Mouse (Mus musculus): ENCODE results near the gene Anxa1. TPM values are rescaled to one million over a fixed set of nuclear protein-coding genes. Genes with fewer than 3 reads are reported as not detected.

Anxa1 gene
- total and polyA plus RNA-seq, 2 experiments, result 1.0 to 3.6 TPM

DNA sequence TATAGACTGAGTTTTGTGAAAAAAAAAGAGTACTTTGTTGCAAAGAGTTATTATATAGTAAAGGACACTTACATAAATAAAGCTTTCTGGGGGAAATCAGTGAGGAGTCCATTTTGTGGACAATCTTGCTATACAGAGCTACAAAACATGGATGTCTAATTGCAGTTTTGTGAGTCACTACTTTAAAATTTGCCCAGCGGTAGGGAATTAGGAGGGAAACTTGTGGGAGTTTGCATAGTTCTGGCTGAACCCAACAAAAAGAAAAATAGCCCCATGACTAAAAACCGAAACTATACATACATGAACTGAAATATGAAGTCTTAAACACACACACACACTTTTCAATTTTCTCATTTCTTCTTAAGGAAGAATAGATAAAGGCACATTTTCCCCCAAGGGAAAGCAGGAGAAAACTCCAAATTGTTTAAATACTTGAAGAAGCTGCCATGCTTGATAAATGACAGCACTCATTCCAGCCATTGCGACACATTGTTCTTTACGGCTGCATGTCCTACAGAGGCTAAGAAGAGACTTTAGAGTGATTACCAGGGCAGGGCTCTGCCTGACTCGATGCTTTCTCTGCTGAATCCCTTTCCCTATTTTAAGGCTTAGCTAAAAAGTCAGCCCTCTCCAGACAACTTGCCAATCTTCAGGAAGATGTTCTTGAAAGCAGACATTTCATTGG lies 11.9 kb upstream of the Anxa1 start:
- H3K27me3 ChIP-seq (ENCODE audit: control insufficient read depth, insufficient read depth, low read length), result no peaks in the 10 kb centered on the region
- no peak overlapping the region for H3K4me3 ChIP-seq (ENCODE audit: insufficient read depth, low read depth, low read length)
- H3K27ac ChIP-seq (replicated peaks; ENCODE audit: insufficient read depth, low read depth, low read length), result no peak overlapping the region
- H3K79me2 ChIP-seq (ENCODE audit: control insufficient read depth, insufficient read depth, low read length), result no peaks in the 10 kb centered on the region
- DNase-seq (ENCODE audit: extremely low read depth, low read depth, low spot score), result no peak
- H3K4me1 ChIP-seq (ENCODE audit: control insufficient read depth, insufficient read depth, low read length), result no peaks in the 10 kb centered on the region
- H3K36me3 ChIP-seq (ENCODE audit: control insufficient read depth, insufficient read depth, low read length), result no peaks in the 10 kb centered on the region
- TF ChIP-seq POLR2A (IDR thresholded peaks at IDR 0.05; ENCODE audit: extremely low read depth, insufficient read depth, low read length) (no peak), CTCF (IDR thresholded peaks at IDR 0.05; ENCODE audit: low read depth, low read length) (no peak)
- H3K9ac ChIP-seq (ENCODE audit: low read depth, low read length), result no peak overlapping the region
- WGBS, result 73% methylated on average over 5 of the region's 5 CpGs

DNA sequence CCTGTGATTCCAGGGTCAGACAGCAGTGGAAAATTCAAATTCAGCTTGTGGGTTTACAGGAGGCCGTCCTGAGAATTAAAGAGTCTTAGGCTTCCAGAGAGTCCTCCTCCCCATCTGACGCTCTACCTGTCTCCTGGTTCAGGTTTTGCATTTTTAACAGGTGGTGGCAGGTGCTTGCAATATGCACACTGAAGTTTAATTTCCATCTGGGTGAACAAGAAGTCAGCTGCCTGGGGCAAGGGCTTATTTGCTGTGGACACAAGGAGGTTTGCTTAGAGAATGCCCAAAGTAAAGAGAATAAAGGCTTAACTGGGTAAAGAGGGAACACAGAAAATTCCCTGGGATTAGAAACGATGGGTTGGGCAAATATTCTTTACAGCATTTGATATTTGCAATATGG lies 11.2 kb upstream of the Anxa1 start:
- Histone ChIP-seq H3K4me3 (ENCODE audit: insufficient read depth, low read depth, low read length) (no peak overlapping the region), H3K79me2 (ENCODE audit: control insufficient read depth, insufficient read depth, low read length) (no peaks in the 10 kb centered on the region), H3K36me3 (ENCODE audit: control insufficient read depth, insufficient read depth, low read length) (no peaks in the 10 kb centered on the region), H3K27me3 (ENCODE audit: control insufficient read depth, insufficient read depth, low read length) (no peaks in the 10 kb centered on the region), H3K4me1 (ENCODE audit: control insufficient read depth, insufficient read depth, low read length) (no peaks in the 10 kb centered on the region), H3K9ac (ENCODE audit: low read depth, low read length) (no peak overlapping the region), H3K27ac (replicated peaks; ENCODE audit: insufficient read depth, low read depth, low read length) (no peak overlapping the region)
- TF ChIP-seq POLR2A (IDR thresholded peaks at IDR 0.05; ENCODE audit: extremely low read depth, insufficient read depth, low read length) (no peak), CTCF (IDR thresholded peaks at IDR 0.05; ENCODE audit: low read depth, low read length) (no peak)
- DNase-seq (ENCODE audit: extremely low read depth, low read depth, low spot score), result no peak
- WGBS, result 69% methylated on average over 3 of the region's 3 CpGs

DNA sequence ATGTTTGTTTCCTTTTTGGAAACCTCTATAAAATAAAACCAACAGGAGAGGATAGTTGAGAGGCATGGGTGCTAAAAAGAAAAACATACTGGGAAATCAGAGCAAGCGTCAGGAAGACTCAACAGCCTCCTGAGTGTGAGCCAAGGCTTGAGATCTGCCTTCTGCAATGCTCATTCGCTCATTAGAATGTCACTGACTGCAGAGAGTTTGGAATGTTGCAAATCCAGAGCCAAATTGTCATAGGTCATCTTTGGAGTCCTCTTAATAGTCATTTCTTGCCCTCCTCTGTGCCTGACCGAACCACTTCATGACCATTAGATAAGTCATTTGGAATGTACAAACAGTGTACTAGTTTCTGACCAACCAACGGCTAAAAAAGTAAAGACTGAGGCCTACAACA lies 8.4 kb upstream of the Anxa1 start:
- TF ChIP-seq POLR2A (IDR thresholded peaks at IDR 0.05; ENCODE audit: extremely low read depth, insufficient read depth, low read length), result no peak
- TF ChIP-seq CTCF (IDR thresholded peaks at IDR 0.05; ENCODE audit: low read depth, low read length), result no peak
- Histone ChIP-seq H3K4me1 (ENCODE audit: control insufficient read depth, insufficient read depth, low read length) (no peaks in the 10 kb centered on the region), H3K9ac (ENCODE audit: low read depth, low read length) (no peak overlapping the region), H3K4me3 (ENCODE audit: insufficient read depth, low read depth, low read length) (no peak overlapping the region), H3K79me2 (ENCODE audit: control insufficient read depth, insufficient read depth, low read length) (no peaks in the 10 kb centered on the region), H3K27me3 (ENCODE audit: control insufficient read depth, insufficient read depth, low read length) (no peaks in the 10 kb centered on the region), H3K36me3 (ENCODE audit: control insufficient read depth, insufficient read depth, low read length) (no peaks in the 10 kb centered on the region), H3K27ac (replicated peaks; ENCODE audit: insufficient read depth, low read depth, low read length) (no peak overlapping the region)
- DNase-seq (ENCODE audit: extremely low read depth, low read depth, low spot score), result peak; percentile 46
- WGBS, result 77% methylated on average over 4 of the region's 4 CpGs

DNA sequence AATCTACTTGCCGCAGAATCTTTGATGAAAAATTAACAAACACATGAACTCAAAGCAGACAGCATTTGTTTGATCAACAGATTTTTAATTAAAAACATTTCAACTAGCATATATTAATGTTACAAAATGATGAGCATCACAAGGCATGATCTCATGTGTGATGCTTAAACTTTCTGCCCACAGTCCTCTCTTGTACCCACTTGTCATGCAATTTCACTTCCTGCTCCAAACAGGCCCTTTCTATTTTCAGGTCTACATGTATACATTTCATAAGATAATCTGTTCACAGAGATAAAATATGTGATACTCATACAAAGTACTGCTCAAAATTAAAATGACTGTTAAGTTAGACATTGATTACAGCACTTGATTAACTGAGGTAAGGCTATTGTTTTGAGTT lies 6.3 kb upstream of the Anxa1 start:
- 98% methylated on average over 1 of the region's 1 CpGs for WGBS
- Histone ChIP-seq H3K79me2 (ENCODE audit: control insufficient read depth, insufficient read depth, low read length) (no peaks in the 10 kb centered on the region), H3K27ac (replicated peaks; ENCODE audit: insufficient read depth, low read depth, low read length) (no peak overlapping the region)

DNA sequence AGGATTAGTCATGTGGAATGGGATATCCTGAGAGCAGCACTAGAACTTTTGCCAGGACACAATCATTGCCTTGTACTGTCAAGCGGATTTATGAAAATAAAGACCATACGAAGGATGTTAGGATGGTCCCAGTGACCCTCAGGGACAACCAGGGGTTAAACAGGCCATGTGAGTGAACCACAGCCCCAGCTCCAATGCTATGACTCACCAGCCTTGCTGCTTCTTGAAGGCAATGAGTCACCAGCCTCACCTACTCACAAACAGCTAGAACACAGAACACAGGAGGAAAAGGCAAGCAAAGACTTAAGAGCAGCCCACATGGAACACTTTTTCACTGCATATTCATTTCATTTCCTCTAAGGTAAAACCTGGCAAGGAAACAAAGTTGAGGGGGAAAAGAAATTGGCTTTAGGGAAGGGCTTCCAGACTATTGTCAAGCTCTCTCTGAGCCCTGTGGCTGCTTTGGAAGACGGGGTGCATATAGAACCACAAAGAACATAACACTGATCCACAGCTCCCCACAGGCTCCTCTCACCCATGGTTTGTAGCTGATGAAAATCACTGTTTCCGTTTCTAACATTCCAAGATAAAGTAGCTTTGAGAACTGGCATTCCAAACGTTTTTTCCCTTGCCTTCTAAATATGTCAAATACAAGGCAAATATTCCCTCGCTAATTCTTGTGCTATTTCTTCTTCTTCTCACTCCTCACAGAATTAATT lies 3.0 kb upstream of the Anxa1 start:
- no peak overlapping the region for H3K9ac ChIP-seq (ENCODE audit: low read depth, low read length)
- H3K27ac ChIP-seq (replicated peaks; ENCODE audit: insufficient read depth, low read depth, low read length), result no peak overlapping the region
- no peak overlapping the region for H3K4me3 ChIP-seq (ENCODE audit: insufficient read depth, low read depth, low read length)
- TF ChIP-seq CTCF (IDR thresholded peaks at IDR 0.05; ENCODE audit: low read depth, low read length) (no peak), POLR2A (IDR thresholded peaks at IDR 0.05; ENCODE audit: extremely low read depth, insufficient read depth, low read length) (no peak)
- DNase-seq (ENCODE audit: extremely low read depth, low read depth, low spot score), result peak; percentile 8
- no peaks in the 10 kb centered on the region for H3K4me1 ChIP-seq (ENCODE audit: control insufficient read depth, insufficient read depth, low read length)
- no peaks in the 10 kb centered on the region for H3K79me2 ChIP-seq (ENCODE audit: control insufficient read depth, insufficient read depth, low read length)
- 62% methylated on average over 6 of the region's 6 CpGs for WGBS
- H3K27me3 ChIP-seq (ENCODE audit: control insufficient read depth, insufficient read depth, low read length), result no peaks in the 10 kb centered on the region
- H3K36me3 ChIP-seq (ENCODE audit: control insufficient read depth, insufficient read depth, low read length), result no peaks in the 10 kb centered on the region

More for the DNA sequence above, 6.3 kb upstream of the Anxa1 start:
- Histone ChIP-seq H3K9ac (ENCODE audit: low read depth, low read length) (no peak overlapping the region), H3K36me3 (ENCODE audit: control insufficient read depth, insufficient read depth, low read length) (no peaks in the 10 kb centered on the region), H3K4me3 (ENCODE audit: insufficient read depth, low read depth, low read length) (no peak overlapping the region), H3K4me1 (ENCODE audit: control insufficient read depth, insufficient read depth, low read length) (no peaks in the 10 kb centered on the region), H3K27me3 (ENCODE audit: control insufficient read depth, insufficient read depth, low read length) (no peaks in the 10 kb centered on the region)
- TF ChIP-seq POLR2A (IDR thresholded peaks at IDR 0.05; ENCODE audit: extremely low read depth, insufficient read depth, low read length), result no peak
- TF ChIP-seq CTCF (IDR thresholded peaks at IDR 0.05; ENCODE audit: low read depth, low read length), result no peak
- no peak for DNase-seq (ENCODE audit: extremely low read depth, low read depth, low spot score)

- TF ChIP-seq CTCF (IDR thresholded peaks at IDR 0.05; ENCODE audit: low read depth, low read length) (no peak), POLR2A (IDR thresholded peaks at IDR 0.05; ENCODE audit: extremely low read depth, insufficient read depth, low read length) (no peak)
- no peaks in the 10 kb centered on the region for H3K79me2 ChIP-seq (ENCODE audit: control insufficient read depth, insufficient read depth, low read length)
- H3K4me1 ChIP-seq (ENCODE audit: control insufficient read depth, insufficient read depth, low read length), result no peaks in the 10 kb centered on the region
- H3K9ac ChIP-seq (ENCODE audit: low read depth, low read length), result no peak overlapping the region
- H3K27me3 ChIP-seq (ENCODE audit: control insufficient read depth, insufficient read depth, low read length), result no peaks in the 10 kb centered on the region
- no peak overlapping the region for H3K27ac ChIP-seq (replicated peaks; ENCODE audit: insufficient read depth, low read depth, low read length)
- DNase-seq (ENCODE audit: extremely low read depth, low read depth, low spot score), result no peak
- 69% methylated on average over 7 of the region's 7 CpGs for WGBS
- H3K4me3 ChIP-seq (ENCODE audit: insufficient read depth, low read depth, low read length), result peak overlapping the region; percentile 7; the same call in 1 of the 2 replicates
- H3K36me3 ChIP-seq (ENCODE audit: control insufficient read depth, insufficient read depth, low read length), result no peaks in the 10 kb centered on the region
Observed at GRCm38 (mm10) chr19:20389723-20390122, 1.0 kb downstream of the Anxa1 start.

Measured in liver, adult 2 months (tissue).